Mouse (Mus musculus): ENCODE data around the gene Gm4559. TPM values are rescaled to one million over a fixed set of nuclear protein-coding genes. Genes with fewer than 3 reads are reported as not detected.
"Not testable (repeated sequence)": the region's sequence is repeated elsewhere in the genome, so short reads cannot be mapped to it uniquely, and the experiment has no call there.

Gm4559 gene
- polyA plus RNA-seq, 1 experiment: not detected

- not testable (repeated sequence) for H3K4me3 ChIP-seq (ENCODE audit: low read depth, low read length)
Measured at GRCm38 (mm10) chr7:142278183-142278582, 4.0 kb upstream of the Gm4559 start.

GRCm38 (mm10) chr7:142258254-142258653 is 15.9 kb downstream of the Gm4559 start, which contains the start of gene Gm2431:
Gene Gm2431, minus strand, starts transcription at chr7:142258354.
- H3K9ac ChIP-seq (ENCODE audit: low read depth, poor library complexity, severe bottlenecking); H3K4me3 ChIP-seq (ENCODE audit: low read depth, low read length); H3K4me1 ChIP-seq (ENCODE audit: control insufficient read depth, insufficient read depth, low read length); H3K27me3 ChIP-seq (ENCODE audit: control insufficient read depth, insufficient read depth, low read length, poor library complexity, severe bottlenecking); H3K27ac ChIP-seq (ENCODE audit: insufficient read depth, low read length); H3K36me3 ChIP-seq (ENCODE audit: control insufficient read depth, insufficient read depth, low read length, poor library complexity, severe bottlenecking); H3K9me3 ChIP-seq (replicated peaks; ENCODE audit: control insufficient read depth, insufficient read depth, low read length, poor library complexity, severe bottlenecking): not testable (repeated sequence)

More at GRCm38 (mm10) chr7:142278183-142278582, 4.0 kb upstream of the Gm4559 start:
- not testable (repeated sequence) for H3K36me3 ChIP-seq (ENCODE audit: control insufficient read depth, insufficient read depth, low read length, poor library complexity, severe bottlenecking); H3K27ac ChIP-seq (ENCODE audit: insufficient read depth, low read length); H3K9ac ChIP-seq (ENCODE audit: low read depth, poor library complexity, severe bottlenecking); H3K4me1 ChIP-seq (ENCODE audit: control insufficient read depth, insufficient read depth, low read length); H3K27me3 ChIP-seq (ENCODE audit: control insufficient read depth, insufficient read depth, low read length, poor library complexity, severe bottlenecking); H3K9me3 ChIP-seq (replicated peaks; ENCODE audit: control insufficient read depth, insufficient read depth, low read length, poor library complexity, severe bottlenecking)
- TF ChIP-seq CTCF (IDR thresholded peaks at IDR 0.05; ENCODE audit: low read depth, low read length): peak; percentile 61

- no peaks in the 10 kb centered on the region for H3K9me3 ChIP-seq (replicated peaks; ENCODE audit: control insufficient read depth, insufficient read depth, low read length, poor library complexity, severe bottlenecking)
- H3K4me1 ChIP-seq (ENCODE audit: control insufficient read depth, insufficient read depth, low read length): no peaks in the 10 kb centered on the region
- no peak overlapping the region for H3K9ac ChIP-seq (ENCODE audit: low read depth, poor library complexity, severe bottlenecking)
- H3K4me3 ChIP-seq (ENCODE audit: low read depth, low read length): no peak overlapping the region
- no peaks in the 10 kb centered on the region for H3K36me3 ChIP-seq (ENCODE audit: control insufficient read depth, insufficient read depth, low read length, poor library complexity, severe bottlenecking)
- no peaks in the 10 kb centered on the region for H3K27me3 ChIP-seq (ENCODE audit: control insufficient read depth, insufficient read depth, low read length, poor library complexity, severe bottlenecking)
- TF ChIP-seq POLR2A (IDR thresholded peaks at IDR 0.05; ENCODE audit: insufficient read depth, low read length) (no peak), CTCF (IDR thresholded peaks at IDR 0.05; ENCODE audit: low read depth, low read length) (peak; percentile 76), EP300 (IDR thresholded peaks at IDR 0.05; ENCODE audit: insufficient read depth, low read depth, low read length) (no peak)
- H3K27ac ChIP-seq (ENCODE audit: insufficient read depth, low read length): no peak overlapping the region
Measured at GRCm38 (mm10) chr7:142255517-142255916, 18.6 kb downstream of the Gm4559 start.

GRCm38 (mm10) chr7:142249824-142250223 is 24.3 kb downstream of the Gm4559 start:
- no peak overlapping the region for H3K9ac ChIP-seq (ENCODE audit: low read depth, poor library complexity, severe bottlenecking)
- H3K27ac ChIP-seq (ENCODE audit: insufficient read depth, low read length): no peak overlapping the region
- H3K4me1 ChIP-seq (ENCODE audit: control insufficient read depth, insufficient read depth, low read length): no peaks in the 10 kb centered on the region
- TF ChIP-seq EP300 (IDR thresholded peaks at IDR 0.05; ENCODE audit: insufficient read depth, low read depth, low read length): no peak
- TF ChIP-seq CTCF (IDR thresholded peaks at IDR 0.05; ENCODE audit: low read depth, low read length): peak; percentile 49
- no peak overlapping the region for H3K4me3 ChIP-seq (ENCODE audit: low read depth, low read length)
- no peaks in the 10 kb centered on the region for H3K36me3 ChIP-seq (ENCODE audit: control insufficient read depth, insufficient read depth, low read length, poor library complexity, severe bottlenecking)
- H3K27me3 ChIP-seq (ENCODE audit: control insufficient read depth, insufficient read depth, low read length, poor library complexity, severe bottlenecking): no peaks in the 10 kb centered on the region
- H3K9me3 ChIP-seq (replicated peaks; ENCODE audit: control insufficient read depth, insufficient read depth, low read length, poor library complexity, severe bottlenecking): no peaks in the 10 kb centered on the region

GRCm38 (mm10) chr7:142240978-142241377 is 33.2 kb downstream of the Gm4559 start, which contains the start of gene Gm40460:
Gene Gm40460, minus strand, starts transcription at chr7:142241078.
- Histone ChIP-seq H3K9ac (ENCODE audit: low read depth, poor library complexity, severe bottlenecking) (no peak within 1 kb of the TSS), H3K27ac (ENCODE audit: insufficient read depth, low read length) (no peak within 1 kb of the TSS), H3K4me1 (ENCODE audit: control insufficient read depth, insufficient read depth, low read length) (no peaks in the 10 kb centered on the region), H3K36me3 (ENCODE audit: control insufficient read depth, insufficient read depth, low read length, poor library complexity, severe bottlenecking) (no peaks in the 10 kb centered on the region), H3K4me3 (ENCODE audit: low read depth, low read length) (no peak within 1 kb of the TSS), H3K9me3 (replicated peaks; ENCODE audit: control insufficient read depth, insufficient read depth, low read length, poor library complexity, severe bottlenecking) (peaks cover 15% of the 10 kb centered on the region), H3K27me3 (ENCODE audit: control insufficient read depth, insufficient read depth, low read length, poor library complexity, severe bottlenecking) (no peaks in the 10 kb centered on the region; the same call in 1 of the 2 replicates)
- TF ChIP-seq POLR2A (IDR thresholded peaks at IDR 0.05; ENCODE audit: insufficient read depth, low read length) (no peak), EP300 (IDR thresholded peaks at IDR 0.05; ENCODE audit: insufficient read depth, low read depth, low read length) (no peak), CTCF (IDR thresholded peaks at IDR 0.05; ENCODE audit: low read depth, low read length) (no peak)

GRCm38 (mm10) chr7:142231540-142231939 is 42.6 kb downstream of the Gm4559 start:
- Histone ChIP-seq H3K27ac (ENCODE audit: insufficient read depth, low read length) (peak overlapping the region; percentile 86), H3K4me3 (ENCODE audit: low read depth, low read length) (no peak overlapping the region), H3K27me3 (ENCODE audit: control insufficient read depth, insufficient read depth, low read length, poor library complexity, severe bottlenecking) (no peaks in the 10 kb centered on the region), H3K4me1 (ENCODE audit: control insufficient read depth, insufficient read depth, low read length) (peaks cover 5% of the 10 kb centered on the region), H3K9me3 (replicated peaks; ENCODE audit: control insufficient read depth, insufficient read depth, low read length, poor library complexity, severe bottlenecking) (peaks cover 40% of the 10 kb centered on the region), H3K36me3 (ENCODE audit: control insufficient read depth, insufficient read depth, low read length, poor library complexity, severe bottlenecking) (no peaks in the 10 kb centered on the region; the same call in 1 of the 2 replicates), H3K9ac (ENCODE audit: low read depth, poor library complexity, severe bottlenecking) (no peak overlapping the region)
- 0 out of 2 replicates have a peak, but pooled peaks have one; percentile 52 for TF ChIP-seq EP300 (IDR thresholded peaks at IDR 0.05; ENCODE audit: insufficient read depth, low read depth, low read length)
- peak; percentile 18 for TF ChIP-seq POLR2A (IDR thresholded peaks at IDR 0.05; ENCODE audit: insufficient read depth, low read length)
- TF ChIP-seq CTCF (IDR thresholded peaks at IDR 0.05; ENCODE audit: low read depth, low read length): no peak

- not testable (repeated sequence) for H3K4me3 ChIP-seq (ENCODE audit: low read depth, low read length); H3K36me3 ChIP-seq (ENCODE audit: control insufficient read depth, insufficient read depth, low read length, poor library complexity, severe bottlenecking); H3K4me1 ChIP-seq (ENCODE audit: control insufficient read depth, insufficient read depth, low read length); H3K9ac ChIP-seq (ENCODE audit: low read depth, poor library complexity, severe bottlenecking); H3K27me3 ChIP-seq (ENCODE audit: control insufficient read depth, insufficient read depth, low read length, poor library complexity, severe bottlenecking)
- peak within 1 kb of the TSS; percentile 94; the same call in 1 of the 2 replicates for H3K27ac ChIP-seq (ENCODE audit: insufficient read depth, low read length)
- peaks cover 24% of the 10 kb centered on the region for H3K9me3 ChIP-seq (replicated peaks; ENCODE audit: control insufficient read depth, insufficient read depth, low read length, poor library complexity, severe bottlenecking)
Measured at GRCm38 (mm10) chr7:142229871-142230270, 44.3 kb downstream of the Gm4559 start, which contains the start of gene Krtap5-5. Gene Krtap5-5, minus strand, starts transcription at chr7:142229971.

Measured in ES-Bruce4 (cell line).